Mouse (Mus musculus): ENCODE measurements at regions not wholly inside any gene's neighbourhood (a gene's known extent, or its start where the extent isn't known, plus 50 kb on each side); places are given as distances from the start of the nearest gene placed in this dataset.

- no peak for DNase-seq
Measured at GRCm38 (mm10) chr10:125795323-125795722, 170.6 kb upstream of the Lrig3 start.

GRCm38 (mm10) chr10:125798678-125799077, 167.3 kb upstream of the Lrig3 start:
- DNase-seq = peak; percentile 20 to 45

GRCm38 (mm10) chr10:125800572-125801114, 165.3 kb upstream of the Lrig3 start:
- DNase-seq = no peak

- no peak for DNase-seq
Measured at GRCm38 (mm10) chr10:125801450-125801849, 164.5 kb upstream of the Lrig3 start.

- DNase-seq = no peak
Measured at GRCm38 (mm10) chr10:125802923-125803583, 162.9 kb upstream of the Lrig3 start.

GRCm38 (mm10) chr10:125809763-125810361, 156.1 kb upstream of the Lrig3 start:
- DNase-seq = no peak

GRCm38 (mm10) chr10:125810590-125810989, 155.4 kb upstream of the Lrig3 start:
- DNase-seq = no peak

- DNase-seq = no peak
Measured at GRCm38 (mm10) chr10:125814191-125814887, 151.6 kb upstream of the Lrig3 start.

GRCm38 (mm10) chr10:125832134-125832533, 133.8 kb upstream of the Lrig3 start:
- DNase-seq = no peak

- DNase-seq = no peak
Measured at GRCm38 (mm10) chr10:125832764-125833163, 133.2 kb upstream of the Lrig3 start.

- no peak for DNase-seq
Measured at GRCm38 (mm10) chr10:125833989-125834388, 132.0 kb upstream of the Lrig3 start.

GRCm38 (mm10) chr10:125838982-125839381, 127.0 kb upstream of the Lrig3 start:
- no peak for DNase-seq

- DNase-seq = no peak
Measured at GRCm38 (mm10) chr10:125839621-125840141, 126.3 kb upstream of the Lrig3 start.

GRCm38 (mm10) chr10:125840388-125840787, 125.6 kb upstream of the Lrig3 start:
- no peak for DNase-seq

GRCm38 (mm10) chr10:125844336-125844865, 121.6 kb upstream of the Lrig3 start:
- DNase-seq = no peak

- peak; percentile 6 to 16 for DNase-seq
Measured at GRCm38 (mm10) chr10:125845014-125845514, 120.9 kb upstream of the Lrig3 start.

GRCm38 (mm10) chr10:125850370-125850769, 115.6 kb upstream of the Lrig3 start:
- no peak for DNase-seq

GRCm38 (mm10) chr10:125861734-125862133, 104.2 kb upstream of the Lrig3 start:
- DNase-seq = no peak

GRCm38 (mm10) chr10:125866346-125866745, 99.6 kb upstream of the Lrig3 start:
- no peak for DNase-seq

GRCm38 (mm10) chr10:125884563-125884962, 81.4 kb upstream of the Lrig3 start:
- DNase-seq = no peak

- DNase-seq = no peak
Measured at GRCm38 (mm10) chr10:125885796-125886195, 80.2 kb upstream of the Lrig3 start.

- DNase-seq = no peak
Measured at GRCm38 (mm10) chr10:125892122-125892521, 73.8 kb upstream of the Lrig3 start.
